Comparison of ENCODE assay signal across 17 mouse cellular contexts in genomic region chr16:83254183-83254582, GRCm38 (mm10).
"Had no signal": no experiment of that assay in that cellular context is flagged by ENCODE, and none has a peak within 500 bp of the region (broad histone marks: within the 10 kb centered on the region; RNA-seq: fewer than 3 reads in every experiment).

No protein-coding gene starts in this region.

- ATAC-seq: liver, postnatal 0 days; midbrain, embryonic 13.5 days; midbrain, embryonic 15.5 days had no signal

- H3K9me3 ChIP-seq: liver, embryonic 15.5 days; megakaryocyte, embryonic 14.5 days; midbrain, embryonic 13.5 days; midbrain, embryonic 15.5 days; neural tube, embryonic 12.5 days had no signal

- H3K4me1 ChIP-seq: liver, embryonic 15.5 days; megakaryocyte, embryonic 14.5 days; midbrain, embryonic 13.5 days; midbrain, embryonic 15.5 days; neural tube, embryonic 12.5 days had no signal

- H3K9ac ChIP-seq: liver, embryonic 15.5 days; liver, postnatal 0 days; midbrain, embryonic 13.5 days; midbrain, embryonic 15.5 days; neural tube, embryonic 12.5 days had no signal

- H3K4me2 ChIP-seq: liver, embryonic 15.5 days; midbrain, embryonic 11.5 days; midbrain, embryonic 13.5 days; midbrain, embryonic 15.5 days; neural tube, embryonic 12.5 days had no signal

- H3K27ac ChIP-seq: liver, embryonic 15.5 days; macrophage; midbrain, embryonic 13.5 days; midbrain, embryonic 15.5 days; neural tube, embryonic 12.5 days had no signal

- DNase-seq: liver, postnatal 0 days; lung, adult 2 months; lung, postnatal 10 days; lung, postnatal 36 days; right cerebral cortex, postnatal 25 days; right cerebral cortex, postnatal 4 days; spleen, adult 18-20 months; thymus, adult 18-20 months; thymus, postnatal 14 days; thymus, postnatal 36 days had no signal

- H3K27me3 ChIP-seq: liver, embryonic 15.5 days; megakaryocyte, embryonic 14.5 days; midbrain, embryonic 13.5 days; midbrain, embryonic 15.5 days; neural tube, embryonic 12.5 days had no signal

- H3K36me3 ChIP-seq: liver, embryonic 15.5 days; midbrain, embryonic 13.5 days; midbrain, embryonic 15.5 days; neural tube, embryonic 12.5 days had no signal

- H3K4me3 ChIP-seq: liver, embryonic 15.5 days; megakaryocyte, embryonic 14.5 days; midbrain, embryonic 13.5 days; midbrain, embryonic 15.5 days; neural tube, embryonic 12.5 days had no signal
